Mouse (Mus musculus) lung, adult 2 months (tissue): Measurements from ENCODE around the gene Olfr372.
"Not testable (repeated sequence)": the region's sequence is repeated elsewhere in the genome, so short reads cannot be mapped to it uniquely, and the experiment has no call there.

Source experiments
- CTCF ChIP-seq: fragments of 200-500 bp; IDR thresholded peaks from 2 replicates; pipeline ENCODE4 v1.5.1; 2011; ENCODE audit warnings: mild to moderate bottlenecking, low read length, control low read depth; ENCODE audit not compliant: insufficient read depth
- POLR2A ChIP-seq: fragments of 200-500 bp; IDR thresholded peaks from 2 replicates; pipeline ENCODE4 v1.6.1; 2011; ENCODE audit warnings: low read depth, mild to moderate bottlenecking, control low read depth, low read length, borderline replicate concordance; ENCODE audit errors: extremely low read depth

DNA sequence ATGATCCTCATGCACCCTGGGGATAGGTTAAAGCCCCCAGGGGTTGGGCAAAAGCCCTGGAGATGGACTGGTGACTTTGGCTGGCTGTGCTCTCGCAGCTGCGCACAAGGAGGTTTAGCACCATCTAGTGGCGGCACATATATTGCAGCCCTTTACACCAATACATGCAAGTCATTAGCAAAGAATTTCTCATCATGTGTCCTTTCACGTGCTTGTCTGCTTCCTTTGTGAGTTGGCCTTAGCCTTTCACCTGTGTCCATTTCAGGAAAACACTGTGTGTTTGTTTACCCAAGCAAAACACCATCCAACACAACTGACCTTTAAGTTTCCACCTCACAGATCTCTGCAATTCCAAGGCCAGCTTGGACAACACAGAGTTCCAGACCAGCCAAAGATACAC lies 8.1 kb upstream of the Olfr372 start:
- TF ChIP-seq CTCF, POLR2A: not testable (repeated sequence)
